Mouse (Mus musculus): ENCODE measurements at regions not wholly inside any gene's neighbourhood (a gene's known extent, or its start where the extent isn't known, plus 50 kb on each side); places are given as distances from the start of the nearest gene placed in this dataset.

DNA sequence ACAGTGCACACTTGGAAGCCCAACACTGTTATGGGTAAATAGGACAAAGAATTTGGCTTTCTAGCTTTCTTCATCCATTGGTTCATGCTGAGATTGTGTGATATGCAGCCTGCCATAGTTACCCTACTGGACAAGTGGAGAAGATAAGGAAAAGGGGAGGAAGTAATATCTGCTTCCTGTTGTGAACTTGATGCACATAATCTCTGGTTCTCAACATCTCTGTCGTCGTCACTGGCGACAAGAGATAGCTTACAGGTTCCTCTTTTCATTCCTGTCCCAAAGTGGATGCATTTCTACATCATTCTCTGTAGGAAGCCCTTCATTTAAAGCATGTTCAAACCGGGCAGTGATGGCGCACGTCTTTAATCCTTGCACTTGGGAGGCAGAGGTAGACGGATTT lies 491.4 kb upstream of the Gm765 start:
- no peak overlapping the region for H3K9ac ChIP-seq (ENCODE audit: low read length)
- no peaks in the 10 kb centered on the region for H3K27me3 ChIP-seq (ENCODE audit: control insufficient read depth, insufficient read depth, low read length)
- H3K27ac ChIP-seq (replicated peaks; ENCODE audit: low read depth, low read length): no peak overlapping the region
- DNase-seq (ENCODE audit: low spot score) (no peak), ATAC-seq (ENCODE audit: insufficient number of reproducible peaks, low FRiP score, low TSS enrichment, low read depth) (no peak)
- no peak overlapping the region for H3K4me3 ChIP-seq (ENCODE audit: low read depth, low read length)
- WGBS: 92% methylated on average over 7 of the region's 7 CpGs
- H3K36me3 ChIP-seq (ENCODE audit: control insufficient read depth, insufficient read depth, low read length): no peaks in the 10 kb centered on the region
- no peaks in the 10 kb centered on the region for H3K4me1 ChIP-seq (ENCODE audit: control insufficient read depth, insufficient read depth, low read length)
- H3K4me2 ChIP-seq (ENCODE audit: low read depth, severe bottlenecking): no peak overlapping the region
- no peaks in the 10 kb centered on the region for H3K9me3 ChIP-seq (ENCODE audit: control insufficient read depth, low read length)

- Histone ChIP-seq H3K4me3 (ENCODE audit: low read depth, low read length) (no peak overlapping the region), H3K27ac (replicated peaks; ENCODE audit: low read depth, low read length) (no peak overlapping the region), H3K36me3 (ENCODE audit: control insufficient read depth, insufficient read depth, low read length) (no peaks in the 10 kb centered on the region), H3K9ac (ENCODE audit: low read length) (no peak overlapping the region), H3K9me3 (ENCODE audit: control insufficient read depth, low read length) (no peaks in the 10 kb centered on the region), H3K27me3 (ENCODE audit: control insufficient read depth, insufficient read depth, low read length) (no peaks in the 10 kb centered on the region), H3K4me2 (ENCODE audit: low read depth, severe bottlenecking) (no peak overlapping the region), H3K4me1 (ENCODE audit: control insufficient read depth, insufficient read depth, low read length) (no peaks in the 10 kb centered on the region)
- 62% methylated on average over 4 of the region's 4 CpGs for WGBS
- DNase-seq (ENCODE audit: low spot score) (no peak), ATAC-seq (ENCODE audit: insufficient number of reproducible peaks, low FRiP score, low TSS enrichment, low read depth) (no peak)
Observed at GRCm38 (mm10) chr6:98830191-98830590, 487.6 kb upstream of the Gm765 start.

DNA sequence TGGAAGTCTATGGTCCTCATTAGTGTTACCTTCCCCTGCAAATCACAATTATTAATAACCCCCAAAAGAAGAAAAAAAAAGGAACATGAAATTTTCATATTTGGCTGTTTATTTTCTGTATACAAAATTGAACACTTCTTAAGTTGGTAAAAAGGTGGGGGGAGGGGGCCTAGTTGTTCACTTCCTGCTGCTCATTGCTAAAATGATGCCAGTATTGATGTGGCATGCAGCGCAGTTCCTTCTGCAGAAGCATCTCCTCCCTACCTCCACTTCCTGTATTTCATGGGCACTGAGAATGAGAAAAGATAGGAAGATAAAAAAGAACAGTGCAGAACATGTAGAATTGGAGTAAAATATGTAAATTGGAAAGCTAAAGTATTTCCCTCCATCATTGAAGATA lies 465.5 kb upstream of the Gm765 start:
- Histone ChIP-seq H3K27ac (replicated peaks; ENCODE audit: low read depth, low read length) (no peak overlapping the region), H3K4me1 (ENCODE audit: control insufficient read depth, insufficient read depth, low read length) (no peaks in the 10 kb centered on the region), H3K36me3 (ENCODE audit: control insufficient read depth, insufficient read depth, low read length) (no peaks in the 10 kb centered on the region), H3K4me2 (ENCODE audit: low read depth, severe bottlenecking) (no peak overlapping the region), H3K27me3 (ENCODE audit: control insufficient read depth, insufficient read depth, low read length) (no peaks in the 10 kb centered on the region), H3K9ac (ENCODE audit: low read length) (no peak overlapping the region), H3K9me3 (ENCODE audit: control insufficient read depth, low read length) (no peaks in the 10 kb centered on the region), H3K4me3 (ENCODE audit: low read depth, low read length) (no peak overlapping the region)
- 97% methylated on average over 1 of the region's 1 CpGs for WGBS
- ATAC-seq (ENCODE audit: insufficient number of reproducible peaks, low FRiP score, low TSS enrichment, low read depth) (no peak), DNase-seq (ENCODE audit: low spot score) (no peak)

GRCm38 (mm10) chr6:98803384-98803949 lies 460.9 kb upstream of the Gm765 start:
- Histone ChIP-seq H3K4me1 (ENCODE audit: control insufficient read depth, insufficient read depth, low read length) (peaks cover 3% of the 10 kb centered on the region; the same call in 1 of the 2 replicates), H3K9me3 (ENCODE audit: control insufficient read depth, low read length) (no peaks in the 10 kb centered on the region), H3K9ac (ENCODE audit: low read length) (no peak overlapping the region), H3K4me3 (ENCODE audit: low read depth, low read length) (no peak overlapping the region), H3K27me3 (ENCODE audit: control insufficient read depth, insufficient read depth, low read length) (no peaks in the 10 kb centered on the region), H3K4me2 (ENCODE audit: low read depth, severe bottlenecking) (no peak overlapping the region), H3K27ac (replicated peaks; ENCODE audit: low read depth, low read length) (no peak overlapping the region), H3K36me3 (ENCODE audit: control insufficient read depth, insufficient read depth, low read length) (no peaks in the 10 kb centered on the region)
- WGBS: 93% methylated on average over 13 of the region's 13 CpGs
- ATAC-seq (ENCODE audit: insufficient number of reproducible peaks, low FRiP score, low TSS enrichment, low read depth): no peak
- no peak for DNase-seq (ENCODE audit: low spot score)

DNA sequence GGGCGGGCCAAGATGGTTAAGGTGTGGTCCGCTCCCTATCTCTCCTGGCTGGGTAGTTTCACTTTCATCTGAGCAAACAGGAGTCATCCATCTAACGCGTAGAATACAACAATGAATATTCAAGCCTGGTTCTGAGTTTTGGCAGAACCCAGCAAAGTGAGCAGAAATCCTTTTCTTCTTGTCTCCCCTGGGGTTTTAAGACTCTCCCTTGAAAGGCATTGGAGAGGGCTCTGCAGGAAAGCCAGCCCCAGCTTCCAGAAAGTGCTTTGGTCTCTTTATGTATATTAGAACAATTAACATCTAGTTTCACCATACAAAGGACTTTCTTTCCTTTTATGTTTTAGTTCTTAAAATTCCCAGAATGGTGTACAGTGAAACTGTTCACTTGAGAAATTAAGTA lies 458.5 kb upstream of the Gm765 start:
- Histone ChIP-seq H3K9ac (ENCODE audit: low read length) (no peak overlapping the region), H3K4me3 (ENCODE audit: low read depth, low read length) (no peak overlapping the region), H3K27me3 (ENCODE audit: control insufficient read depth, insufficient read depth, low read length) (no peaks in the 10 kb centered on the region), H3K4me2 (ENCODE audit: low read depth, severe bottlenecking) (no peak overlapping the region), H3K4me1 (ENCODE audit: control insufficient read depth, insufficient read depth, low read length) (peaks cover 3% of the 10 kb centered on the region; the same call in 1 of the 2 replicates), H3K9me3 (ENCODE audit: control insufficient read depth, low read length) (no peaks in the 10 kb centered on the region), H3K36me3 (ENCODE audit: control insufficient read depth, insufficient read depth, low read length) (no peaks in the 10 kb centered on the region), H3K27ac (replicated peaks; ENCODE audit: low read depth, low read length) (no peak overlapping the region)
- no peak for DNase-seq (ENCODE audit: low spot score)
- WGBS: 83% methylated on average over 4 of the region's 4 CpGs
- no peak for ATAC-seq (ENCODE audit: insufficient number of reproducible peaks, low FRiP score, low TSS enrichment, low read depth)

GRCm38 (mm10) chr6:98800040-98800439 lies 457.5 kb upstream of the Gm765 start:
- Histone ChIP-seq H3K4me1 (ENCODE audit: control insufficient read depth, insufficient read depth, low read length) (peaks cover 3% of the 10 kb centered on the region; the same call in 1 of the 2 replicates), H3K27me3 (ENCODE audit: control insufficient read depth, insufficient read depth, low read length) (no peaks in the 10 kb centered on the region), H3K4me3 (ENCODE audit: low read depth, low read length) (no peak overlapping the region), H3K9ac (ENCODE audit: low read length) (no peak overlapping the region), H3K9me3 (ENCODE audit: control insufficient read depth, low read length) (no peaks in the 10 kb centered on the region), H3K4me2 (ENCODE audit: low read depth, severe bottlenecking) (no peak overlapping the region), H3K36me3 (ENCODE audit: control insufficient read depth, insufficient read depth, low read length) (no peaks in the 10 kb centered on the region), H3K27ac (replicated peaks; ENCODE audit: low read depth, low read length) (no peak overlapping the region)
- DNase-seq (ENCODE audit: low spot score): no peak
- WGBS: 20% methylated on average over 8 of the region's 8 CpGs
- no peak for ATAC-seq (ENCODE audit: insufficient number of reproducible peaks, low FRiP score, low TSS enrichment, low read depth)

- H3K36me3 ChIP-seq (ENCODE audit: control insufficient read depth, insufficient read depth, low read length): no peaks in the 10 kb centered on the region
- ATAC-seq (ENCODE audit: insufficient number of reproducible peaks, low FRiP score, low TSS enrichment, low read depth) (no peak), DNase-seq (ENCODE audit: low spot score) (no peak)
- no peaks in the 10 kb centered on the region for H3K9me3 ChIP-seq (ENCODE audit: control insufficient read depth, low read length)
- H3K27ac ChIP-seq (replicated peaks; ENCODE audit: low read depth, low read length): no peak overlapping the region
- 81% methylated on average over 3 of the region's 3 CpGs for WGBS
- no peaks in the 10 kb centered on the region for H3K27me3 ChIP-seq (ENCODE audit: control insufficient read depth, insufficient read depth, low read length)
- H3K9ac ChIP-seq (ENCODE audit: low read length): no peak overlapping the region
- H3K4me2 ChIP-seq (ENCODE audit: low read depth, severe bottlenecking): no peak overlapping the region
- no peak overlapping the region for H3K4me3 ChIP-seq (ENCODE audit: low read depth, low read length)
- peaks cover 3% of the 10 kb centered on the region; the same call in 1 of the 2 replicates for H3K4me1 ChIP-seq (ENCODE audit: control insufficient read depth, insufficient read depth, low read length)
Observed at GRCm38 (mm10) chr6:98797778-98798177, 455.2 kb upstream of the Gm765 start.

- H3K27me3 ChIP-seq (ENCODE audit: control insufficient read depth, insufficient read depth, low read length): no peaks in the 10 kb centered on the region
- DNase-seq (ENCODE audit: low spot score) (no peak), ATAC-seq (ENCODE audit: insufficient number of reproducible peaks, low FRiP score, low TSS enrichment, low read depth) (no peak)
- H3K9ac ChIP-seq (ENCODE audit: low read length): no peak overlapping the region
- WGBS: 86% methylated on average over 6 of the region's 6 CpGs
- no peak overlapping the region for H3K27ac ChIP-seq (replicated peaks; ENCODE audit: low read depth, low read length)
- H3K36me3 ChIP-seq (ENCODE audit: control insufficient read depth, insufficient read depth, low read length): no peaks in the 10 kb centered on the region
- H3K4me2 ChIP-seq (ENCODE audit: low read depth, severe bottlenecking): no peak overlapping the region
- H3K4me1 ChIP-seq (ENCODE audit: control insufficient read depth, insufficient read depth, low read length): peaks cover 3% of the 10 kb centered on the region; the same call in 1 of the 2 replicates
- no peak overlapping the region for H3K4me3 ChIP-seq (ENCODE audit: low read depth, low read length)
- H3K9me3 ChIP-seq (ENCODE audit: control insufficient read depth, low read length): no peaks in the 10 kb centered on the region
Observed at GRCm38 (mm10) chr6:98797373-98797772, 454.8 kb upstream of the Gm765 start.

- Histone ChIP-seq H3K9ac (ENCODE audit: low read length) (no peak overlapping the region), H3K4me2 (ENCODE audit: low read depth, severe bottlenecking) (no peak overlapping the region), H3K36me3 (ENCODE audit: control insufficient read depth, insufficient read depth, low read length) (no peaks in the 10 kb centered on the region), H3K27ac (replicated peaks; ENCODE audit: low read depth, low read length) (no peak overlapping the region), H3K4me3 (ENCODE audit: low read depth, low read length) (no peak overlapping the region), H3K27me3 (ENCODE audit: control insufficient read depth, insufficient read depth, low read length) (no peaks in the 10 kb centered on the region), H3K4me1 (ENCODE audit: control insufficient read depth, insufficient read depth, low read length) (peaks cover 3% of the 10 kb centered on the region; the same call in 1 of the 2 replicates), H3K9me3 (ENCODE audit: control insufficient read depth, low read length) (no peaks in the 10 kb centered on the region)
- ATAC-seq (ENCODE audit: insufficient number of reproducible peaks, low FRiP score, low TSS enrichment, low read depth) (no peak), DNase-seq (ENCODE audit: low spot score) (no peak)
- WGBS: 72% methylated on average over 4 of the region's 4 CpGs
Observed at GRCm38 (mm10) chr6:98796666-98797065, 454.1 kb upstream of the Gm765 start.

Measured in limb, embryonic 11.5 days (tissue).